Mouse (Mus musculus) kidney, postnatal 4 days (tissue): ENCODE measurements at regions not wholly inside any gene's neighbourhood (a gene's known extent, or its start where the extent isn't known, plus 50 kb on each side); places are given as distances from the start of the nearest gene placed in this dataset.

Source experiments
- DNase-seq, 2 experiments: peaks; one replicate each; pipeline ENCODE4 v3.0.0; 2021; ENCODE audit warnings: mixed read lengths in 2 of 2

GRCm38 (mm10) chr3:38034138-38034537, 309.8 kb upstream of the Gm5148 start:
- DNase-seq = no peak

DNA sequence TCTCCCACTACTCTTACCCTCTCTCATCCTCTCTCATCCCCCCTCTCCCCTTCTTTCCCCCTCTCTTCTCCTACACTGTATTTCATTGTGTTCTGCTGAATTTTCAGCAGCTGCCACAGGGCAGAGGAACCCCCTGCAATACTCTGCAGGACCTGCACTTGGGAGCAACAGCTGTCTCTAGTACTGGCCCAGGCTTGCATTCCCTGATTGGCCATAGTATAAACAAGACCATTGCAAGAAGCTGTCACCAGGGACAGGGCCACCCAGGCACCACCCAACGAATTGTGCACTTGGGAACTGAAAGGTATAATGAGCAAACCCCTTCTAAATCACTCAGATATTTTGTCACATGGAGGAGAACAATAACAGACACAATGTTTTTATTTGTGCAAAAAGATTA, 290.5 kb upstream of the Gm5148 start:
- peak in 1 of 2 experiments; percentile 29 for DNase-seq

GRCm38 (mm10) chr3:38009168-38009567, 284.9 kb upstream of the Gm5148 start:
- no peak for DNase-seq

DNA sequence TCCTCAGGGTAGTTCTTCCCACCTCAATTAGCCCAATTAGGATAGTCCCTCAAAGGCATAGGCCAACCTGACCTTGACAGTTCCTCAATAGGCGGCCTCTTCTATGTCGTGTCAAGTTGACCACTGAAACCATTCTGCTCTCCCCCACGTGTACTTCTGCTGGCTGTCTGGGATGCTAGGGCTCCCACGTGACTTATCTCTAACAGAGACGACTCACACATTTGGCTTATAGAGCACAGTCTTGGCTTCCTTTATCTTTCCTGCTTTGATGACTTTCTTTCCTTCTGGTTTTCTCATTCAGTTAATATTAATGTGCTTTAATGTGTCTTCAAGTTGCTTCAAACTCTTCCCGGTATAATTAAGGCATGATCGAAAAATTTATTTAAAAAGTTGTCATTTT, 284.0 kb upstream of the Gm5148 start:
- no peak for DNase-seq

DNA sequence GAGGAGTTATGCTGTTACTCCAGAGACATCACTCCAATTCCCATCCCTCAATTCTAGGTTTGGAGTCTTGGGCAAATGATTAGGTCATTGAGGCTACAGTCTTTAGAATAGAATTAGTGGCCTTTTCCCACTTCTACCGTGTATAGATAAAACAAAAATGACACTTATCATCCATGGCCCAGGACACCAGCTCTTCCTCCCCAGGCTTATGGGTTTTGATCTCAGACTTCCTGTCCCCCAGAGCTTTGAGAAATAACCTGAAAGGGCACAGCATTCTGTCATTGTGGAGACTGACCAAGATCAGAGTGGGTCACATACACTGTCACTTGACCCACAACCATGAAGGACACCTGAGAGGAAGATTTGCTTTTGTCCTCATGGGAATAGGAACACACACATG, 283.3 kb upstream of the Gm5148 start:
- no peak for DNase-seq

DNA sequence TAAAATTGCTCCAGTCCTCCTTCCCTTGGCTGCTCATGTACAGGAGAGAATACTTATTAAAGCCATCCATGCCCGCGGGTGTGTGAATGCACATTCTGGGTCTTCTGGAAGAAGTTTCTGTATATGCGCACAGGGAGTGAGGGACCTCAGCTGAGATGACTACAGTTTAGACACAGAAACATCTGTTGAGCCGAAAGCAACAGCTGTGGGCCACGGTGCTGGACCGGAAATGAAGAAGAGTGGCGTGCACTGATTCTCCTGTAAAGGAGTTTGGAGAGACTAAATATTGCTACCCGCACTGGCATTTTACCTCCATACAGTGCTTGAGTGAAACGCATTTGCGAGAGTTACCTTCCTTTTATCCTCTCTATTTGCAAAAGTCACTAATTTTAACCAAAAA, 278.0 kb upstream of the Gm5148 start:
- no peak for DNase-seq

DNA sequence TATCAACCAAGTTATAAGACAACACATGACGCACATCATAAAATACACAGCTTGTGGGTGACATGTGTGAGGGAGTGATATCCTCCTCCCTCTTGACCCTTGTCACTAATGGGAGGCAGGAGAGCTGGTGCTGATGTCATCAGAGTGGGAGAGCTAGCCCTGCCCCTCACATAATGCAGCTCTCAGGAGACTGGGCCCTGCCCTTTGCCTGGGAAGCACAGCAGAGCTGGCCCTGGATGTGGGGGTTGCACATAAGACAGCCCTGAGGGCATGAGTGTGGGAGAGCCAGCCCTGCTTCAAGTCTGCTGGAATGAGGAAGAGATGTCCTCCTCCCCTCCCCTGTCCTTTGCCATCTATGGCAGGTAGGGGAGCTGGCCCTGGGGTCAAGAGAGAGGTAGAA, 275.5 kb upstream of the Gm5148 start:
- peak in 1 of 2 experiments; percentile 39 for DNase-seq

DNA sequence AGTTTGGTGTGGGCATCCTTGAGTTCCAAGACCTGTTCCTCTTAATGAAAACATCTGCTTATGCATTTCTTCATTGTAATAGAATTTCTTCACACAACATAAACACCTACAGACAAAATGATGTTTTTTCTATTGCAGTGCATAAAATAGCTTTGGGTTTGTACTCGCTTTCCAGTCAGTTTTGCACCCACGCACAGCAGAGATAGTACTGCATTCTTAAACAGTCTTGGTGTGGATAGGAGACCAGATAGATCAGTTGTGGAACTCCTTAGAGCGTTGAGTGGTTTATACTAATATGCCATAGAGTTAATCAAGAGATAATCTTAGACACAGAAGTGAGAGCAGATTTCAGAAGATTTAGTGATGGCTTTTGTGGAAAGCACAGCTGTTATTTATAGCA, 273.7 kb upstream of the Gm5148 start:
- no peak for DNase-seq

DNA sequence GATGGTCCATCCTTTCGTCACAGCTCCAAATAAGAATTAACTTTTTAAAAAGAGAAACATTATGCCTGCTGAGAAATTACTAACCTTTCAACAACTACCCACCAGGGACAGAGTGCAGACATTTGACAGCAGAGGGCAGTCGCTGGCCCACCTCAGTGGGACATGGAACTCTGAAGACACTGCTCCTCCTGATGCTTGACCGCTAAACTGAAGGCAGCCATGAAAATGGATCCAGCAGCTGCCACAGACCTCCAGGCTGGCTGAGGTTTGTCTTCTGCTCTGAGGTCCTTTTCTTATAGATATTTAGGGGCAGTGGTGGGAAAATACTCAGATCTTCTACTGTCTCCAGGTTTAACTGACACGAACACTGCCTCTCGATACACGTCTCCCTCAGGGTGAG, 265.7 kb upstream of the Gm5148 start:
- DNase-seq = no peak

- DNase-seq = no peak
These were observed 263.6 kb upstream of the Gm5148 start for GRCm38 (mm10) chr3:37987775-37988505.

GRCm38 (mm10) chr3:37987007-37987774, 262.9 kb upstream of the Gm5148 start:
- no peak for DNase-seq

GRCm38 (mm10) chr3:37984706-37985105, 260.4 kb upstream of the Gm5148 start:
- no peak for DNase-seq

- DNase-seq = no peak
These were observed 257.3 kb upstream of the Gm5148 start for GRCm38 (mm10) chr3:37981481-37982180.

GRCm38 (mm10) chr3:37979871-37980270, 255.6 kb upstream of the Gm5148 start:
- peak; percentile 46 to 48 for DNase-seq

GRCm38 (mm10) chr3:37978481-37978880, 254.2 kb upstream of the Gm5148 start:
- DNase-seq = peak; percentile 65 to 74

DNA sequence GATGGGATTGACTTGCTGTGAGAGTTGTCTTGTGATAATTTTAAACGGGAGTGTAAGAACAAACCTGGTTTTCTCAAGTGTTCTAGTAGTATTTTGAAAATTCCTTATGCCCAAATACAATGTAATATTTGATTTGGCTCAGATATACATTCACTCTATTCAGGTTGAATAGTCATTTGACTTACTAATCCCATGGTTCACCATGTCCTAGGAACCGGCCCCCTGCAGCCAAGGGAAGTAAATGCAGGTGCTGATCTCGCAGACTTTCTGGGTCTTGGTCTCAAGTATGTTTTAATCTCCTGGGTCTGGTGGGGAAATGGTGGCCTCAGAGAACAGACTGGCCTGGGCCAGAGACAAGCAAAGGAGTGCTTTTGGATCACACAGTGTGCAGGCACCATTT, 253.2 kb upstream of the Gm5148 start:
- DNase-seq = no peak

DNA sequence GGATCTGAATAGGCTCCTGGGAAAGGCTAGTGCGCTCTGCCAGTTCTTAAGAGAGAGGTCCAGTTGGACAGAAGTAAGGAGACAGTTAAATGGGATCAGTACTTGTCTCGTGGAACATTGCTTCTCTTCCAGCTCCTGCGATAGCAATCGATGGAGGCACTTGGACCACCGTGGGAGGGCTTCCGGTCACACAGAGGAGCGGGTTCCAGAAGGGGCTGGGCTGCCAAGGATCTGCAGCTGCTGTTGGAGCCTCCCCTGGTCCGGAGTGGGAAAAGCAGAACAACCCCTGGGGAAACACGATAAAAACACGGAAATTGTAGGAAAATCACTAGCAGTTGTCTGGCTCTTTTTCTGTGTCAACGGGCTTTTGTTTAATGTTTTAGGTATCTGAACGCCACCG, 252.3 kb upstream of the Gm5148 start:
- peak; percentile 75 to 83 for DNase-seq

GRCm38 (mm10) chr3:37975194-37975756, 251.0 kb upstream of the Gm5148 start:
- DNase-seq = peak; percentile 40 to 53

GRCm38 (mm10) chr3:37972931-37973330, 248.6 kb upstream of the Gm5148 start:
- DNase-seq = no peak

GRCm38 (mm10) chr3:37971240-37971639, 246.9 kb upstream of the Gm5148 start:
- DNase-seq = no peak

DNA sequence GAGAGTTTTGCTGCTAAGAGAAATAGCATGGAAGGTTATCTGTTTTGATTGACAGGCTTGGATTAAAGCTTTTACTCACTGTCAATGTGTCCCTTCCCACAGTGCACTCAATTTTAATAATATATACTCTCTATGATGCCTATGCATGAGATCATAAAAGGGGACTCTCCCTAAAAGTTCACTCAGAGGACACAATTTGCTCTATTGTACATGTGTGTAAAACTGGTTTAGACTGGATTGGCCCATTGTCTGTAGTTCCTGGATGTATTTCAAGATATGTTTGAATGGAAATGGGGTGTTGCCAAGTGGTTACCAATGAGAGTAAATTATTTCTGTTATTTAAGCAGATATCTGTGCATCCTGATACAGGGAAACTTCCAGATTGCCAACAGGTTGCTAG, 244.4 kb upstream of the Gm5148 start:
- peak in 1 of 2 experiments; percentile 0 for DNase-seq

DNA sequence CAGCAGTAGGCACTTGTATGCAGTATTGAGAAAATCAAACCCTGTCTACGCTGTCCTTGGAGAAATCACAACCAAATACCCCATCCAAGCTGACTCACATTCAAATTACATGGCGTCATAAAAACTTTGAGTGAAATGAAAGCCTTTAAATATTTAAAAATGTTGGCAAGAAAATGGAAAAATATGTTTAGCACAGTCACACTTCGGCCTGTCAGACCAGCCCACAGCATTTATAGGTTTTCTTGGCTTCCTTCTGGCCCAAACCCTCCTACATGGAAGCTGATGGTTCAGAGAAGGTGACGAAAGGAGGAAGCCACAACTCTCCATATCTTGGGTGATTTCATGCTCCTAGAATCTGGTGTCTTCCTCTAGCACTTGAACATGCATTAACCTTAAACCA, 240.9 kb upstream of the Gm5148 start:
- DNase-seq = no peak

DNA sequence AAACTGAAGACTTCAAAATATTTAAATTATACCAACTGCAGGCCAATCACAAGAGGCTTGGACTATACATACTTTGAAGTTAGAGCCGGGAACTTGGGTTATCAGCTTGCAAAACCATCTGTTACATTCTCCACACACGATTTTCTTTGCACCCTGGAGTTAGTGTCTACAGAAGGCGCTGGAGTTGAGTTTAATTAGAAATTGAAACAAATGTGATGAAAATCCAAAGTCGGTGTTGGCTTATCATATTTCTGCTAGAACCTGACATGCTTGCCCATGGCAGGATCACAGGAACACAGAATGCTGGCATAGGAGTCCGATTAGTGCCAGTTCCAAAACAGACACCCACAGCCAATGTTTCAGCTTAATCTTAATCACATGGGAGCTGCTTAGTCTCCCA, 239.8 kb upstream of the Gm5148 start:
- DNase-seq = no peak
